Mouse (Mus musculus) heart, embryonic 16.5 days (tissue): ENCODE results near the gene Nrp2. TPM values are rescaled to one million over a fixed set of nuclear protein-coding genes. Genes with fewer than 3 reads are reported as not detected.

ENCODE experiments used
- ATAC-seq: fragments of 200-750 bp; cut with Nextera tagmentation; replicated peaks from 2 replicates; pipeline ENCODE4 v1.8.0; 2017; ENCODE audit warnings: moderate number of reproducible peaks; ENCODE audit not compliant: insufficient read depth, low FRiP score; ENCODE audit errors: extremely low read depth
- H3K27ac ChIP-seq: fragments of 300-500 bp; sonication (generic); 2 replicates; pipeline ENCODE4 v1.5.1; 2014; ENCODE audit warnings: mild to moderate bottlenecking, low read length, control low read depth, moderate library complexity
- H3K27me3 ChIP-seq: fragments of 300-500 bp; sonication (generic); 2 replicates; pipeline ENCODE4 v1.6.1; 2014; ENCODE audit warnings: low read length, mixed read lengths; ENCODE audit not compliant: control insufficient read depth, insufficient read depth
- H3K36me3 ChIP-seq: fragments of 300-500 bp; sonication (generic); 2 replicates; pipeline ENCODE4 v1.6.1; 2014; ENCODE audit not compliant: control insufficient read depth, insufficient read depth
- H3K4me1 ChIP-seq: fragments of 300-500 bp; sonication (generic); 2 replicates; pipeline ENCODE4 v1.6.1; 2014; ENCODE audit warnings: low read length, mixed read lengths; ENCODE audit not compliant: control insufficient read depth, insufficient read depth
- H3K4me2 ChIP-seq: fragments of 300-500 bp; sonication (generic); 2 replicates; pipeline ENCODE4 v1.6.1; 2014; ENCODE audit warnings: low read depth, mild to moderate bottlenecking, control low read depth, low read length
- H3K4me3 ChIP-seq: fragments of 300-500 bp; sonication (generic); 2 replicates; pipeline ENCODE4 v1.5.1; 2014; ENCODE audit warnings: mild to moderate bottlenecking, control low read depth, low read length
- H3K9ac ChIP-seq: fragments of 300-500 bp; sonication (generic); 2 replicates; pipeline ENCODE4 v1.6.1; 2014; ENCODE audit warnings: low read length, control low read depth
- H3K9me3 ChIP-seq: fragments of 300-500 bp; sonication (generic); replicated peaks from 2 replicates; pipeline ENCODE4 v1.6.1; 2016; ENCODE audit warnings: low read length; ENCODE audit not compliant: control insufficient read depth
- WGBS: fragments of 180-500 bp; shearing (Covaris S2); extraction: QIAGEN DNeasy Blood & Tissue Kit; methylation state at CpG from one replicate; pipeline ENCODE4 v1.1.7; 2014; 5-methylcytosine and 5-hydroxymethylcytosine counted together
- polyA plus RNA-seq: library from polyadenylated mRNA; unstranded; fragments of >200 nt; fragmentation: Nextera tagmentation; extraction: Ambion mirVana; gene quantifications from 2 replicates; pipeline ENCODE4 v1.2.1, GENCODE M21; 2015

Nrp2 gene
- polyA plus RNA-seq, 1 experiment from 2014 or later = 6.9 TPM

DNA sequence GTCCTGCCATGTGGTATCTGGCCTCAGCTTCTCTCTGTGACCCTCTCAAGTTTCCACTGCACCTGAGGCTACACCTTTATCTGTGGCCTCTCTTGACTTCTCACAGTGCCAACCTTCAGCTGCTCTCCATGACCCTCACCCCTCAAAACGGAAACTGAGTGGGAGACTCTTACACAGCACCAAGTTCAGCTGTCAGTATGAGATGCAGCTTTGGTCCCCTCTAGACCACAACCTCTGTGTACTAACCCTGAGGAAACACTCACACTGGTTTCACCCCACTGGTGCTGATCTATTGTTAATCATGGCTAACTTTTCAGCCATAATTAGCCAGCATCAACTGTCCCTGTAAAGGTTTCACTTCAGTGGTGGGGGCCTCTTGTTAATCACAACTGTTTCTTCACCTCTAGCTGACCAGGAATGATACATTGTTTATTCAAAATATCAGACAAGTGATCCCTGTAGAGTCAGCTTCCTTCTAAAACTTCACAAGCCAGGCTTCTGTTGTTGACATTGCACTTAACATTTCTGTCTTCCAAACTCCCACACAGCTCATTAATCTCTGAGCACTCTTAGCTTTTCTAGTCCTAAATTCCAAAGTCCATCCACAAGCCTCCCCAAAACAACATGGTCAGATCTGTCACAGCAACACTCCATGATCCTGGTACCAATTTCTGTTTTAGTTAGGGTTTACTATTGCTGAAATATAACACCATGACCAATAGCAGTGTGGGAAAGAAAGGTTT, 131.5 kb downstream of the Nrp2 start:
- Histone ChIP-seq H3K4me3 (no peak overlapping the region), H3K27ac (no peak overlapping the region), H3K4me2 (no peak overlapping the region), H3K27me3 (no peaks in the 10 kb centered on the region), H3K36me3 (no peaks in the 10 kb centered on the region), H3K9ac (no peak overlapping the region), H3K9me3 (no peaks in the 10 kb centered on the region), H3K4me1 (peaks cover 10% of the 10 kb centered on the region)
- ATAC-seq = no peak
- WGBS = 61% methylated on average over 1 of the region's 1 CpGs

DNA sequence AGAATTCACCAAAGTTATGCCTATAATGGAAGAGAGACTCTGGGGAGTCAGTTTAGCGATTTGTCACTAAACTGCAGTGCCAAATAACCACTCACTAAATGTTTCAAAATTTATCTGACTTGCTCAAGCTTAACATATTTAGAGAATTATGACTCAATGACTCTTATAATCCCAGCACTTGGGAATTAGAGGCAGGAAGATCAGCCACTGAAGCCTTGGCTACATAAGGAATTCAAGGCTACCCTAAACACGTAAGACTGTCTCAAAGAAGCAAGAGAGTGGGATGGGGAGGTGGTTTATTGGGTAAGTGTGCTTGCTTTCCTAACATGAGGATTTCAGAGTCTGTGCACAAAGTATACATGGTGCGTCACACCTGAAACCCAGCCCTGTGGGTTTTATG, 135.0 kb downstream of the Nrp2 start:
- Histone ChIP-seq H3K36me3 (no peaks in the 10 kb centered on the region), H3K4me1 (no peaks in the 10 kb centered on the region), H3K9me3 (no peaks in the 10 kb centered on the region), H3K4me3 (no peak overlapping the region), H3K9ac (no peak overlapping the region), H3K27ac (no peak overlapping the region), H3K4me2 (no peak overlapping the region), H3K27me3 (no peaks in the 10 kb centered on the region)
- no peak for ATAC-seq
- WGBS = 75% methylated on average over 3 of the region's 3 CpGs

- Histone ChIP-seq H3K27me3 (no peaks in the 10 kb centered on the region), H3K36me3 (no peaks in the 10 kb centered on the region), H3K9ac (no peak overlapping the region), H3K4me3 (no peak overlapping the region), H3K9me3 (no peaks in the 10 kb centered on the region), H3K4me1 (no peaks in the 10 kb centered on the region), H3K27ac (no peak overlapping the region), H3K4me2 (no peak overlapping the region)
- 67% methylated on average over 2 of the region's 2 CpGs for WGBS
- no peak for ATAC-seq
Measured at GRCm38 (mm10) chr1:62838631-62839030, 135.5 kb downstream of the Nrp2 start.

GRCm38 (mm10) chr1:62843215-62843614, 140.1 kb downstream of the Nrp2 start:
- no peak overlapping the region for H3K4me2 ChIP-seq
- WGBS = 88% methylated on average over 4 of the region's 4 CpGs
- no peak for ATAC-seq
- no peaks in the 10 kb centered on the region for H3K4me1 ChIP-seq
- H3K9me3 ChIP-seq = no peaks in the 10 kb centered on the region
- H3K27me3 ChIP-seq = no peaks in the 10 kb centered on the region
- H3K9ac ChIP-seq = no peak overlapping the region
- H3K27ac ChIP-seq = no peak overlapping the region
- no peaks in the 10 kb centered on the region for H3K36me3 ChIP-seq
- H3K4me3 ChIP-seq = no peak overlapping the region

DNA sequence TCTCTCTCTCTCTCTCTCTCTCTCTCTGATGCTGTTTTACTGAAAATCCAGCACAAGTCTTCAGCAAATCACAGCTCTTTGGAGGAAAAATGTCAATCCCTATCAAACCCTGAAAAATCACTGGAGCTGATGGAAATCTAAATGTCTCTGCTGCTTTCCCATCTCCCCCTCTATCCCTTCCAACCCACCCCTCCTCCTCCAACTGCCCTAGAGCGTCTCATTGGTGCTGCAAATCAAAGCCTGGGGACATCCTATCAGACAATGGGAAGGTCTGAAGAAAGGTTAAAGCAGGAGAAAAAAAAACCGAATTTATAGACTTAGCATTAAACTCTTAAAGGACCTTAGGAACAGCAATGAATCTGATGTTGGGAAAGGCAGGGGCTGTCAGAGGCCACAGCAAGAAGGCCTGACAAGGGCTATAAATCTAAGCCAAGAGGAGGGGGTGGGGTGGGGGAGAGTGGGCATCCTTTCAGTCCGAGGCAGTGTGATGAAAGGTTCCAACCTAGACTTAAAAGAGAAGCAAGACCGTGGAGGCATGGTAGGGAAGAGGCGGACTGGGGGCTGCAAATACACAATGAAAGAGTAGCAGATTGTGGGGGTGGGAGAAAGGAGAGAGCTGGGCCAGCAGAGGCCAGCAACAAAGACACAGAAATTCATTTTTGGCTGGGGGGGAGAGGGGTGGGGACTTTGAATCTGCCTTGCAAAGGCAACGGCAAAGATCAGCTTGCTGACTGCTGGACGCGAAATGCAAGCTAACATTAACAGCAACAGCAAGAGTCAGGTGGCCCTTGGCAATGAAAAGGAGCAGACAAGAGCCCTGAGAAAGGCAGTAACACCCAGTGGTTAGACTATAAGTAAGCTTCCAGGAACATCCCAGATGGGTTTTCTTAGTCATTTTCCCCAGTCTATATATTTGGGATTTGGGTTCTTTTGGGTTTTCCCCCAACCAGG, 148.2 kb downstream of the Nrp2 start:
- no peak overlapping the region for H3K9ac ChIP-seq
- no peaks in the 10 kb centered on the region for H3K27me3 ChIP-seq
- no peaks in the 10 kb centered on the region for H3K9me3 ChIP-seq
- no peak for ATAC-seq
- no peak overlapping the region for H3K4me2 ChIP-seq
- 59% methylated on average over 8 of the region's 8 CpGs for WGBS
- no peaks in the 10 kb centered on the region for H3K4me1 ChIP-seq
- H3K36me3 ChIP-seq = no peaks in the 10 kb centered on the region
- H3K4me3 ChIP-seq = no peak overlapping the region
- no peak overlapping the region for H3K27ac ChIP-seq

GRCm38 (mm10) chr1:62853362-62853761, 150.3 kb downstream of the Nrp2 start:
- no peak overlapping the region for H3K4me2 ChIP-seq
- ATAC-seq = no peak
- H3K9me3 ChIP-seq = no peaks in the 10 kb centered on the region
- no peaks in the 10 kb centered on the region for H3K4me1 ChIP-seq
- no peak overlapping the region for H3K4me3 ChIP-seq
- no peak overlapping the region for H3K9ac ChIP-seq
- WGBS = 44% methylated on average over 9 of the region's 9 CpGs
- no peaks in the 10 kb centered on the region for H3K36me3 ChIP-seq
- no peak overlapping the region for H3K27ac ChIP-seq
- H3K27me3 ChIP-seq = no peaks in the 10 kb centered on the region

DNA sequence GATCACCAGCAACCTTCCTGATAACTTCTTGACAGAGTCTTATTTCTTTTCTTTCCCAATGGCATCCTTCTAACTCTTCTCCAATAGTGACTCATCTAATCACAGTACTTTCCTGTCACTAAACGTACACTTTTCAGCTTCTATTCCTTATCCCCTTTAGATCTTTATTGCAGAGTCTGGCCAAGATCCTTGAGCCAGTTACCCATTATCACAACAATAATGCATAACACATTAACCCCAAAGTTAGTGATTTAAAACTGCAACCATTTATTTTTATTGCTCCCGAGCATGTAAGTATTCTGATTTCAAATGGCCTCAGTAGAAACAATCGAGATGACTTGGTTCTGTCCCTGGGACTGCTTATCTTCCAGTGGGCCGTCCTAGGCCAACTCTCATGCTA, 150.9 kb downstream of the Nrp2 start:
- 79% methylated on average over 4 of the region's 4 CpGs for WGBS
- Histone ChIP-seq H3K4me2 (no peak overlapping the region), H3K4me3 (no peak overlapping the region), H3K27me3 (no peaks in the 10 kb centered on the region), H3K9me3 (no peaks in the 10 kb centered on the region), H3K36me3 (no peaks in the 10 kb centered on the region), H3K27ac (no peak overlapping the region), H3K4me1 (peaks cover 1% of the 10 kb centered on the region), H3K9ac (no peak overlapping the region)
- ATAC-seq = no peak

GRCm38 (mm10) chr1:62859098-62859497, 156.0 kb downstream of the Nrp2 start:
- 19% methylated on average over 2 of the region's 2 CpGs for WGBS
- Histone ChIP-seq H3K4me1 (peaks cover 11% of the 10 kb centered on the region), H3K9me3 (peaks cover 8% of the 10 kb centered on the region; the same call in 1 of the 2 replicates), H3K27ac (peak overlapping the region; percentile 76), H3K9ac (no peak overlapping the region), H3K27me3 (no peaks in the 10 kb centered on the region), H3K36me3 (no peaks in the 10 kb centered on the region), H3K4me2 (no peak overlapping the region), H3K4me3 (no peak overlapping the region)
- no peak for ATAC-seq
